Mouse (Mus musculus) ES-Bruce4 (cell line): ENCODE results near the gene A230050P20Rik.

Experiments
- CTCF ChIP-seq: IDR thresholded peaks from one replicate; pipeline ENCODE4 v1.8.1; 2011; ENCODE audit warnings: low read depth, low read length
- EP300 ChIP-seq: IDR thresholded peaks from 2 replicates; pipeline ENCODE4 v1.6.1; 2011; ENCODE audit warnings: low read depth, low read length; ENCODE audit not compliant: insufficient read depth
- POLR2A ChIP-seq: IDR thresholded peaks from one replicate; pipeline ENCODE4 v1.8.1; 2011; ENCODE audit warnings: low read length; ENCODE audit not compliant: insufficient read depth

DNA sequence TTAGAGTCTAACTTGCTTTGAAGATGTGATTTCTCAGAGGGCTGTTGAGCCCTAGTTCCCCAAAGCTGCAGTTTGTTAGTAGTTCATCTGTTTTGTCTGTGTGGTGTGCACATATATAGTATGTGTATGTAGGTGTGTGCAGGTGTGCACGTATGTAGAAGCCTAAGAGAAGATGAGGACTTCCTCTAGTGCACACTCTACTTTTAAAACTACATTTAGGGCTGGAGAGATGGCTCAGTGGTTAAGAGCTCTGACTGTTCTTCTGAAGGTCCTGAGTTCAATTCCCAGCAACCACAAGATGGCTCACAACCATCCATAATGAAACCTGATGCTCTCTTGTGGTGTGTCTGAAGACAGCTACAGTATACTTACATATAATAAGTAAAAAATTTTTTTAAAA, 33.6 kb upstream of the A230050P20Rik start:
- no peak for TF ChIP-seq POLR2A
- TF ChIP-seq CTCF, result no peak
- TF ChIP-seq EP300, result no peak
